Mouse (Mus musculus): Measurements from ENCODE around the gene Heatr6. TPM values are rescaled to one million over a fixed set of nuclear protein-coding genes. Genes with fewer than 3 reads are reported as not detected.

Heatr6 gene
- polyA plus RNA-seq, 1 experiment from 2014 or later: 41.7 TPM

DNA sequence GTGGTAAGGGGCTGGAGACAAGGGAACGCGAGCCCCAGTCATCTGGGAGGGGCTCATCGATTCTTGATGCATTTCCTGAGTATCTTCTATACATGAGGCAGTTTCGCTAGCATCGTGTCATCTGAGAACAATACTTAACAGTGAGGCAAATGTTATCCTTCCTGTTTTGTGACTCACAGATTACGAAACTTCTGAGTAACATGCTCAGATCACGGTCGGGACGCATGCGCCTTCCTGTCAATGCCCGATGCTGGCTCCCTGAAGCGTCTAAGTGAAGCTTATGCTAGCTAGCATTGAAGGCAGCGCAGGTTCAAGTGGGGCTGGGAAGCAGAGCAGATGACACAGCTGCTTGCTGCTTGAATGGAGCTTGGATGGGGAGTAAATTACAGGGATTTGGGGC, 35.8 kb downstream of the Heatr6 start:
- WGBS: 76% methylated on average over 13 of the region's 13 CpGs

DNA sequence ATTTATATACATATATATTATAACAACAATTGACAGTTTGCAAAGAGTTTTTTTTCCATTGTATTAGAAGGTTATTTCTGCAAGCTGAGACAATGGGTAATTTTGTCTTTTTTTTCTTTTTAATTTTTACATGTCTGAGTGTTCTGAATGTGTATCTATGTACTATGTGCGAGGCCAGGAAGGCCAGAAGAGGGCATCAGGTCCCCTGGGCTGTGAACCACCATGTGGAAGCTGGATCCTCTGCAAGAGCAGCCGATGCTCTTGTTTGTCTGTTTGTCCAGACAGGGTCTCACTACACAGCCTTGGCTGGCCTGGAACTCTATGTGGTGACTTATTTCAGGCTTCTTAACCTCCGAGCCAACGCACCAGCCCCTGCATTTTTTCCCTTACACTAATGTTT, 37.6 kb downstream of the Heatr6 start:
- Histone ChIP-seq H3K9me3 (ENCODE audit: control insufficient read depth, low read length) (no peaks in the 10 kb centered on the region), H3K4me1 (ENCODE audit: control insufficient read depth, insufficient read depth, low read length) (no peaks in the 10 kb centered on the region), H3K36me3 (ENCODE audit: control insufficient read depth, insufficient read depth, low read length) (no peaks in the 10 kb centered on the region), H3K27me3 (ENCODE audit: control insufficient read depth, insufficient read depth, low read length) (no peaks in the 10 kb centered on the region), H3K27ac (ENCODE audit: low read depth, low read length) (no peak overlapping the region), H3K9ac (replicated peaks; ENCODE audit: low read depth, low read length) (no peak overlapping the region), H3K4me2 (ENCODE audit: low read depth, low read length) (no peak overlapping the region), H3K4me3 (ENCODE audit: low read depth, low read length) (no peak overlapping the region)
- no peak for ATAC-seq (ENCODE audit: low read depth)
- 69% methylated on average over 4 of the region's 4 CpGs for WGBS

More for the DNA sequence above, 35.8 kb downstream of the Heatr6 start:
- no peak for ATAC-seq (ENCODE audit: low read depth)
- H3K27ac ChIP-seq (ENCODE audit: low read depth, low read length): no peak overlapping the region
- no peak overlapping the region for H3K4me2 ChIP-seq (ENCODE audit: low read depth, low read length)
- no peak overlapping the region for H3K4me3 ChIP-seq (ENCODE audit: low read depth, low read length)
- H3K9ac ChIP-seq (replicated peaks; ENCODE audit: low read depth, low read length): no peak overlapping the region
- no peaks in the 10 kb centered on the region for H3K36me3 ChIP-seq (ENCODE audit: control insufficient read depth, insufficient read depth, low read length)
- H3K4me1 ChIP-seq (ENCODE audit: control insufficient read depth, insufficient read depth, low read length): no peaks in the 10 kb centered on the region
- no peaks in the 10 kb centered on the region for H3K27me3 ChIP-seq (ENCODE audit: control insufficient read depth, insufficient read depth, low read length)
- H3K9me3 ChIP-seq (ENCODE audit: control insufficient read depth, low read length): no peaks in the 10 kb centered on the region

DNA sequence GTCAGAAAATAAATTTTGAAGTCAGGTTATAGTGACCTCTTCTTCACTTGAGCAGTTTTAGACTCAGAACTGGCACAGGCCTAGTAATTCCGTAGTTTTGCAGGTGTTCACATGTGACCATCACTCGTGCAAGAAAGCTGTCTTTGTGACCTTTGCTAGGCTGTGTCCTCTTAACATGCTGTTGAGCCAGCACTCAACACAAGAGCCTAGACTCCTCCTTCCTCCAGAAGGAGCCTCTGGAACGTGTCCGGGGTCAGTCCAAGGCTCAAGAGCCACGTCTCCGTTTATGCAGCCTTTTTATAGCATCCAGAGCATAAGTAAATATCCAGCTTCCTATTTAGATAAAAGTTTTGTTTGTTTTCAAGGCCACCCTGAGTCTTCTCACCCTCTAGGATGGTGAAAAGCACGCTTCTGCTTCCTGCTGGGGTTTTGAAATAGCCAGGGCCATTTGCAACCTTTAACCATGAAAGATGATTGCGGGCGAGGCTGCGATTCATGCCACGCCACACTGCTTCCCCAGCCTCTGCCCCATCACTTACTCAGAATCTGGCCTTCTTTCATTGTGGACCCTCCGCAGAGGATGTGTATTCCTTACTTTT, 38.9 kb downstream of the Heatr6 start:
- no peak overlapping the region for H3K27ac ChIP-seq (ENCODE audit: low read depth, low read length)
- no peak for ATAC-seq (ENCODE audit: low read depth)
- 84% methylated on average over 12 of the region's 12 CpGs for WGBS
- H3K4me2 ChIP-seq (ENCODE audit: low read depth, low read length): no peak overlapping the region
- H3K9me3 ChIP-seq (ENCODE audit: control insufficient read depth, low read length): no peaks in the 10 kb centered on the region
- H3K4me3 ChIP-seq (ENCODE audit: low read depth, low read length): no peak overlapping the region
- H3K36me3 ChIP-seq (ENCODE audit: control insufficient read depth, insufficient read depth, low read length): no peaks in the 10 kb centered on the region
- H3K9ac ChIP-seq (replicated peaks; ENCODE audit: low read depth, low read length): no peak overlapping the region
- H3K27me3 ChIP-seq (ENCODE audit: control insufficient read depth, insufficient read depth, low read length): no peaks in the 10 kb centered on the region
- no peaks in the 10 kb centered on the region for H3K4me1 ChIP-seq (ENCODE audit: control insufficient read depth, insufficient read depth, low read length)

DNA sequence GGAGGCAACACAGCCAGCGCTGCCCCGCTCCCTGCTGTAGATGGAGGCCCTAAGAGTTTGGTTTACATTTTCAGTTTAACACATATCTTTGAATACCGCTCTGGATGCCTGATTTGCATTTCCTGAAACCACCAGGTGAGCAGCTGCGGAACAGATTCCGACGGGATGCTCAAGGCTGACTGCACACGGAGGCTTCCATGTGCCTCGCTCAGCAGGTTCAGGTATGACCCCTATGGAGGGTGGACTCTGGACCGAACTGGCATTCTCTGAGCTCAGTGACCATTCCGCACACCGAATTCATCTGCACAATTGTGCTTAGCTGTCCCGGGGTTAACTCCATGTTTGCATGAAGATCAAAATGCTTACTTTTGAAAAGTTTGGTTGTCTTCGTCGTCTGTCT, 39.8 kb downstream of the Heatr6 start:
- no peak overlapping the region for H3K4me3 ChIP-seq (ENCODE audit: low read depth, low read length)
- no peak overlapping the region for H3K9ac ChIP-seq (replicated peaks; ENCODE audit: low read depth, low read length)
- WGBS: 85% methylated on average over 14 of the region's 14 CpGs
- no peak for ATAC-seq (ENCODE audit: low read depth)
- H3K36me3 ChIP-seq (ENCODE audit: control insufficient read depth, insufficient read depth, low read length): no peaks in the 10 kb centered on the region
- H3K27me3 ChIP-seq (ENCODE audit: control insufficient read depth, insufficient read depth, low read length): no peaks in the 10 kb centered on the region
- H3K27ac ChIP-seq (ENCODE audit: low read depth, low read length): no peak overlapping the region
- H3K4me1 ChIP-seq (ENCODE audit: control insufficient read depth, insufficient read depth, low read length): no peaks in the 10 kb centered on the region
- no peaks in the 10 kb centered on the region for H3K9me3 ChIP-seq (ENCODE audit: control insufficient read depth, low read length)
- no peak overlapping the region for H3K4me2 ChIP-seq (ENCODE audit: low read depth, low read length)

DNA sequence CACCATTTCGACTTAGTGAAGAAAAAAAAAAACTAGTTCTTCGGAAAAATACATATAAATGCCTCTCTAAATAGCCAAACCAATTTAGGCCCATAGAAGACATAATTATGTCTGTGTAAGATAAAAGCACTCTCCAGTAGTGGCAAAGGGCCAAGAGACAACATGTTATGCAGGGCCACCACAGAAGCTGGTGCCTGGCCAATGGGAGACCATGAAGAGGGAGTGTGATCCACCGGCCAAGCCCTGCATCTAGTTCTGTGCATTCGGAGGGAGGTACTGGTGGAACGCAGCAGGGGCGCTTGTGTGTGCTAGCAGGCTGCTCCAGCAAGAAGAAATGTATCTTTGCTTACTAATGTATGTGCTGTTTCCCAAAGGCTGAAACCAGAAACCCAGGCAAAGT, 42.6 kb downstream of the Heatr6 start:
- H3K4me3 ChIP-seq (ENCODE audit: low read depth, low read length): no peak overlapping the region
- no peak overlapping the region for H3K9ac ChIP-seq (replicated peaks; ENCODE audit: low read depth, low read length)
- H3K4me2 ChIP-seq (ENCODE audit: low read depth, low read length): no peak overlapping the region
- no peaks in the 10 kb centered on the region for H3K9me3 ChIP-seq (ENCODE audit: control insufficient read depth, low read length)
- no peak for ATAC-seq (ENCODE audit: low read depth)
- 80% methylated on average over 6 of the region's 6 CpGs for WGBS
- no peaks in the 10 kb centered on the region for H3K4me1 ChIP-seq (ENCODE audit: control insufficient read depth, insufficient read depth, low read length)
- no peaks in the 10 kb centered on the region for H3K36me3 ChIP-seq (ENCODE audit: control insufficient read depth, insufficient read depth, low read length)
- no peaks in the 10 kb centered on the region for H3K27me3 ChIP-seq (ENCODE audit: control insufficient read depth, insufficient read depth, low read length)
- no peak overlapping the region for H3K27ac ChIP-seq (ENCODE audit: low read depth, low read length)

DNA sequence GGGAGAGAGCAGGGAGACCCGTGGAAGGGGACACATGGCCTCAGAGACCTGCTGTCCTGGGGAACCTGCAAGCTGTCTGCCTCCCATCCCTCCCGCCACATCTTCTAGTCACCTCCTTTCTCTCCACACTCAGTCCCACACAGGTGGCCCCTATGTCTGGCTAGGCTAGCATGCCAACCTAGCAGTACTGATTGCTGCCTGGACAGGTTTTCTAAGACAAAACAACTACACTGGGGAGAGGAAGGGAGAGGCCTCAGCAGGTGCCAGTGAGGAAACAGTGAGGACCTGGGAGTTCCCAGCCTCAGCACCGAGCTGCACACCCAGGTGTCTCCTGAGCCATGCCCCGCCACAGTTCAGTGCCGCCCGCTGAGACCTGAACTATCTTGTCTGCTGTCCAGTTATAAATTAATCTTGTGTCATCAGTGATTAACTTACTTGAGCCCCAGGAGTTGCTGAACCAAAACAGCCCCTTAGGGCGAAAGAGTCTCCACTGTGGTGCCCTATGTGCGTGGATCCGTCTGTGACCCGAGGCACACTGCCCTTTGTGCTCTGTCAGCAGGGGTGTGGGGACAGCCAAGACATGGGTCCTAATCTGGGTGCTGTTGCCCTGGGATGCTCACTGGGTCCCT, 43.6 kb downstream of the Heatr6 start:
- no peak for ATAC-seq (ENCODE audit: low read depth)
- 84% methylated on average over 10 of the region's 10 CpGs for WGBS
- no peaks in the 10 kb centered on the region for H3K4me1 ChIP-seq (ENCODE audit: control insufficient read depth, insufficient read depth, low read length)
- no peak overlapping the region for H3K4me3 ChIP-seq (ENCODE audit: low read depth, low read length)
- H3K27ac ChIP-seq (ENCODE audit: low read depth, low read length): no peak overlapping the region
- H3K9ac ChIP-seq (replicated peaks; ENCODE audit: low read depth, low read length): no peak overlapping the region
- no peaks in the 10 kb centered on the region for H3K9me3 ChIP-seq (ENCODE audit: control insufficient read depth, low read length)
- no peaks in the 10 kb centered on the region for H3K36me3 ChIP-seq (ENCODE audit: control insufficient read depth, insufficient read depth, low read length)
- no peak overlapping the region for H3K4me2 ChIP-seq (ENCODE audit: low read depth, low read length)
- no peaks in the 10 kb centered on the region for H3K27me3 ChIP-seq (ENCODE audit: control insufficient read depth, insufficient read depth, low read length)

DNA sequence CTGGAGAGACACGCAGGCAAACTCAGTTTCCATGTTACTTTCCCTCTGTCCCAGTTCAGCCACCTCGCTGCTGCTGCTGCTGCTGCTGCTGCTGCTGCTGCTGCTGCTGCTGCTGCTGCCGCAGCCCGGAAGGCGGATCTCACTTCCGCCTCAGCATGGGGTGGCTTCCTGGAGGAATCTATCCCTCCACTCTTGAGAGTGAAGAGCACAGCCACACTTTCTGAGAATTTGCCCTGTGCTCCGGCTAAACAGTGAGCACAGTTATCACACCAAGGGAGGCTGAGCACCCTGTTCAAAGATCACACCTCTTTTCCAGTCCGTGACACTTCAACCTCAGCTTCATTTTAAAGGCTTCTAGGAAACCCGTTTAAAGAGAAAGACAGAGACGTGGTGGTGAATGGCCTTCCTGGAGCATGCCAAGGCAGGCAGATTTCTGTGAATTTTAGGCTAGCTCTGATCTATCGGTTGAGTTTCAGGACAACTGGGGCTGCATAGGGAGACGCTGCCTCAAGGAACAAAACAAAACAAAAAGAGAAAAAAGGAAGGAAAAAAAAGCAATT, 46.5 kb downstream of the Heatr6 start:
- H3K9ac ChIP-seq (replicated peaks; ENCODE audit: low read depth, low read length): no peak overlapping the region
- 74% methylated on average over 12 of the region's 12 CpGs for WGBS
- no peaks in the 10 kb centered on the region for H3K9me3 ChIP-seq (ENCODE audit: control insufficient read depth, low read length)
- H3K27me3 ChIP-seq (ENCODE audit: control insufficient read depth, insufficient read depth, low read length): no peaks in the 10 kb centered on the region
- H3K27ac ChIP-seq (ENCODE audit: low read depth, low read length): no peak overlapping the region
- H3K4me1 ChIP-seq (ENCODE audit: control insufficient read depth, insufficient read depth, low read length): no peaks in the 10 kb centered on the region
- H3K36me3 ChIP-seq (ENCODE audit: control insufficient read depth, insufficient read depth, low read length): no peaks in the 10 kb centered on the region
- no peak overlapping the region for H3K4me3 ChIP-seq (ENCODE audit: low read depth, low read length)
- ATAC-seq (ENCODE audit: low read depth): no peak
- H3K4me2 ChIP-seq (ENCODE audit: low read depth, low read length): no peak overlapping the region

DNA sequence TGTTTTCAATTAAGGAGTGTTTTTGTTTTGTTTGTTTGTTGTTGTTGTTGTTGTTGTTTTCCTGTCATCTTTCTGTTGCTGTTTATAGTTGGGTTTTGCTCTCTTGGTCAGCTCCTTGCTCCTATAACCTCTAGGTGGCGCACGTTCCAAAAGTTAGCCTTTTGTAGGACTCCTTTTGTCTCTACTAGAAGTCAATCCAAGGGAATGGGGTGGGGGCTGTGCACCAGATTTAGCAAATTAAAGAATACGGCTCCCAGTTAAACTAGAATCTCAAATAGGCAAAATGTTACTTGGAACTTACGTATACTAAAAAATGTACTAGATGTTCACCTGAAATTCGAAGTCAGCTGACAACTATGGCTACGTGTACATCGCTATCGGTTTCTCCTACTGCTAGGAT, 48.7 kb downstream of the Heatr6 start:
- no peaks in the 10 kb centered on the region for H3K27me3 ChIP-seq (ENCODE audit: control insufficient read depth, insufficient read depth, low read length)
- no peaks in the 10 kb centered on the region for H3K4me1 ChIP-seq (ENCODE audit: control insufficient read depth, insufficient read depth, low read length)
- no peak overlapping the region for H3K9ac ChIP-seq (replicated peaks; ENCODE audit: low read depth, low read length)
- H3K27ac ChIP-seq (ENCODE audit: low read depth, low read length): no peak overlapping the region
- no peaks in the 10 kb centered on the region for H3K36me3 ChIP-seq (ENCODE audit: control insufficient read depth, insufficient read depth, low read length)
- 69% methylated on average over 8 of the region's 8 CpGs for WGBS
- no peak overlapping the region for H3K4me3 ChIP-seq (ENCODE audit: low read depth, low read length)
- H3K4me2 ChIP-seq (ENCODE audit: low read depth, low read length): no peak overlapping the region
- no peak for ATAC-seq (ENCODE audit: low read depth)
- no peaks in the 10 kb centered on the region for H3K9me3 ChIP-seq (ENCODE audit: control insufficient read depth, low read length)

DNA sequence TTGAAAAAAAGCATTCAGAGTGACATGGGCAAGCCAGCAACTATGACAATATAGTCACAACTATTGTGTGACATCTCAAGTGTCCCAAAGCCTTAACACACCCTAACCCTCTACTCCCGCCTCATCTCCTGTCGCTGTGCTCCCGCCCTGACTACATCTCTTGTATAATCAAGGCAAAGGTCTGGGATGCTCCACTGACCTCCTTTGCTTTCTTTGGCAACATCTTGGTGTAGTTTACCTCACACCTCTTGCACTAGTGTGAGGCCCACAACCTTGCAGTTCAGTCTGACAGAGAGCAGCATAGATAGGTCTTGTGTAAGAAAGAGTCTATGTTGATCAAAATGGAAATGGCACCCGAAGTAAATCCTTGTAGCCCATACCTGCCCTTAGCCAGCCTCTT, 49.1 kb downstream of the Heatr6 start:
- WGBS: 94% methylated on average over 4 of the region's 4 CpGs
- no peak for ATAC-seq (ENCODE audit: low read depth)
- no peak overlapping the region for H3K4me3 ChIP-seq (ENCODE audit: low read depth, low read length)

More for the DNA sequence above, 49.1 kb downstream of the Heatr6 start:
- H3K4me2 ChIP-seq (ENCODE audit: low read depth, low read length): no peak overlapping the region
- H3K27ac ChIP-seq (ENCODE audit: low read depth, low read length): no peak overlapping the region
- no peaks in the 10 kb centered on the region for H3K36me3 ChIP-seq (ENCODE audit: control insufficient read depth, insufficient read depth, low read length)
- no peaks in the 10 kb centered on the region for H3K27me3 ChIP-seq (ENCODE audit: control insufficient read depth, insufficient read depth, low read length)
- H3K4me1 ChIP-seq (ENCODE audit: control insufficient read depth, insufficient read depth, low read length): no peaks in the 10 kb centered on the region
- no peak overlapping the region for H3K9ac ChIP-seq (replicated peaks; ENCODE audit: low read depth, low read length)
- no peaks in the 10 kb centered on the region for H3K9me3 ChIP-seq (ENCODE audit: control insufficient read depth, low read length)
